ENCODE assay signal across 10 mouse cellular contexts in genomic region chr5:134332743-134333142, GRCm38 (mm10). TPM values are rescaled to one million over a fixed set of nuclear protein-coding genes. Genes with fewer than 3 reads are reported as not detected.
DNase-seq lines count a peak whose midpoint lies in the region; ATAC-seq and TF ChIP-seq lines count a peak whose summit lies in the region.
"Had no signal": no experiment of that assay in that cellular context is flagged by ENCODE, and none has a peak within 500 bp of the region (broad histone marks: within the 10 kb centered on the region; RNA-seq: fewer than 3 reads in every experiment).

No protein-coding gene starts in this region.

- H3K27ac ChIP-seq in intestine, embryonic 16.5 days (ENCODE audit: low read length), result no peak overlapping the region
- H3K27ac ChIP-seq in heart, embryonic 11.5 days (ENCODE audit: low read depth, low read length), result no peak overlapping the region
- no peak overlapping the region; the same call in 1 of the 2 replicates for H3K27ac ChIP-seq in midbrain, postnatal 0 days (ENCODE audit: low read depth, low read length)

- ATAC-seq in intestine, embryonic 16.5 days, result 0 out of 2 replicates have a peak, but pooled peaks have one; percentile 18
- ATAC-seq in heart, embryonic 11.5 days (replicated peaks; ENCODE audit: insufficient number of reproducible peaks, low FRiP score, low TSS enrichment), result no peak
- ATAC-seq in midbrain, postnatal 0 days (ENCODE audit: low FRiP score), result no peak

- H3K4me3 ChIP-seq in intestine, embryonic 16.5 days (ENCODE audit: low read length), result no peak overlapping the region
- no peak overlapping the region for H3K4me3 ChIP-seq in heart, embryonic 11.5 days (ENCODE audit: low read depth, low read length)
- no peak overlapping the region for H3K4me3 ChIP-seq in midbrain, postnatal 0 days (ENCODE audit: low read depth, low read length)

- DNase-seq in cerebellum, postnatal 10 days, result peak; percentile 65 to 66
- no peak for DNase-seq in cerebellum, postnatal 36 days
- peak; percentile 39 to 51 for DNase-seq in CD8-positive naive resting alpha-beta T cell, adult 2 months (ENCODE audit: low read depth in 2 of 2, low spot score in 2 of 2)
- peak; percentile 56 for DNase-seq in lung, postnatal 25 days (ENCODE audit: low spot score)
- no peak for DNase-seq in MN1 (ENCODE audit: low spot score)
- DNase-seq in midbrain, postnatal 0 days (ENCODE audit: low spot score), result no peak
- DNase-seq: heart, postnatal 14 days; left cerebral cortex, postnatal 4 days had no signal

- H3K9ac ChIP-seq in intestine, embryonic 16.5 days (ENCODE audit: low read depth, low read length), result no peak overlapping the region
- H3K9ac ChIP-seq in heart, embryonic 11.5 days (ENCODE audit: low read depth, low read length), result no peak overlapping the region
- no peak overlapping the region for H3K9ac ChIP-seq in midbrain, postnatal 0 days (replicated peaks; ENCODE audit: low read length, poor library complexity, severe bottlenecking)

- WGBS in intestine, embryonic 16.5 days, result 38% methylated on average over 8 of the region's 8 CpGs
- 64% methylated on average over 8 of the region's 8 CpGs for WGBS in heart, embryonic 11.5 days (ENCODE audit: insufficient replicate concordance)
- 28% methylated on average over 8 of the region's 8 CpGs for WGBS in midbrain, postnatal 0 days

- H3K9me3 ChIP-seq in intestine, embryonic 16.5 days (ENCODE audit: control insufficient read depth, low read length), result no peaks in the 10 kb centered on the region
- no peaks in the 10 kb centered on the region for H3K9me3 ChIP-seq in heart, embryonic 11.5 days (replicated peaks; ENCODE audit: control insufficient read depth, low read length)
- H3K9me3 ChIP-seq in midbrain, postnatal 0 days (ENCODE audit: low read length), result no peaks in the 10 kb centered on the region

- H3K36me3 ChIP-seq in intestine, embryonic 16.5 days (ENCODE audit: control insufficient read depth, insufficient read depth, low read length), result no peaks in the 10 kb centered on the region
- H3K36me3 ChIP-seq in heart, embryonic 11.5 days (ENCODE audit: control insufficient read depth, insufficient read depth, low read length), result no peaks in the 10 kb centered on the region
- no peaks in the 10 kb centered on the region for H3K36me3 ChIP-seq in midbrain, postnatal 0 days (ENCODE audit: insufficient read depth, low read length)

- H3K4me2 ChIP-seq in intestine, embryonic 16.5 days (ENCODE audit: low read depth, low read length), result no peak overlapping the region
- H3K4me2 ChIP-seq in heart, embryonic 11.5 days, result no peak overlapping the region
- H3K4me2 ChIP-seq in midbrain, postnatal 0 days (ENCODE audit: low read depth, low read length, poor library complexity, severe bottlenecking), result no peak overlapping the region

- H3K27me3 ChIP-seq in intestine, embryonic 16.5 days (replicated peaks; ENCODE audit: control insufficient read depth, insufficient read depth, low read length), result no peaks in the 10 kb centered on the region
- H3K27me3 ChIP-seq in heart, embryonic 11.5 days (ENCODE audit: control insufficient read depth, insufficient read depth, low read length), result no peaks in the 10 kb centered on the region
- H3K27me3 ChIP-seq in midbrain, postnatal 0 days (ENCODE audit: insufficient read depth, low read length), result no peaks in the 10 kb centered on the region

- no peak for TF ChIP-seq CTCF in midbrain, postnatal 0 days (IDR thresholded peaks at IDR 0.05)

- H3K4me1 ChIP-seq in intestine, embryonic 16.5 days (ENCODE audit: control insufficient read depth, insufficient read depth, low read length), result peaks cover 2% of the 10 kb centered on the region; the same call in 1 of the 2 replicates
- no peaks in the 10 kb centered on the region for H3K4me1 ChIP-seq in heart, embryonic 11.5 days (ENCODE audit: control insufficient read depth, insufficient read depth, low read length)
- H3K4me1 ChIP-seq in midbrain, postnatal 0 days (ENCODE audit: insufficient read depth, low read length), result no peaks in the 10 kb centered on the region

RNA-seq across cellular contexts. Expression of gene Gtf2i, which starts 18.2 kb away (rescaled TPM):
- polyA plus RNA-seq in intestine, embryonic 16.5 days (2015; fragmentation: Nextera tagmentation; extraction: Ambion mirVana), result 86.7 and 91.5 TPM in 2 replicates
- polyA plus RNA-seq in heart, embryonic 11.5 days (2014; fragmentation: Nextera tagmentation; extraction: Ambion mirVana), result 136 and 137 TPM in 2 replicates
- 96.4 and 104 TPM in 2 replicates for total RNA-seq in midbrain, postnatal 0 days (2014; rRNA removed)
- 74.6 and 77.2 TPM in 2 replicates for polyA plus RNA-seq in midbrain, postnatal 0 days (2015; fragmentation: Nextera tagmentation; extraction: Ambion mirVana)

Comparison
In these comparisons a context has a peak if more than half of its experiments do, and no peak if none do; other contexts are left out.
1. DNase-seq: peak in cerebellum, postnatal 10 days (2 of 2), CD8-positive naive resting alpha-beta T cell, adult 2 months (2 of 2) and lung, postnatal 25 days (single experiment); none in cerebellum, postnatal 36 days (0 of 2), MN1 (single experiment) and midbrain, postnatal 0 days (single experiment).